Mouse (Mus musculus) frontal cortex, postnatal 14 days (tissue): ENCODE measurements around the gene Ube2t.

Experiments used
- DNase-seq, 2 experiments: peaks; one replicate each; pipeline ENCODE4 v3.0.0; 2022; ENCODE audit warnings: low spot score in 2 of 2

Gene Ube2t

GRCm38 (mm10) chr1:134962053-134962803 is at the start of gene Ube2t:
Gene Ube2t (plus strand): TSS chr1:134962565.
- DNase-seq, result peak; percentile 85 to 93

GRCm38 (mm10) chr1:134913535-134913934 is 48.8 kb upstream of the Ube2t start:
- no peak for DNase-seq

GRCm38 (mm10) chr1:134915421-134915820 is 46.9 kb upstream of the Ube2t start:
- no peak for DNase-seq

DNA sequence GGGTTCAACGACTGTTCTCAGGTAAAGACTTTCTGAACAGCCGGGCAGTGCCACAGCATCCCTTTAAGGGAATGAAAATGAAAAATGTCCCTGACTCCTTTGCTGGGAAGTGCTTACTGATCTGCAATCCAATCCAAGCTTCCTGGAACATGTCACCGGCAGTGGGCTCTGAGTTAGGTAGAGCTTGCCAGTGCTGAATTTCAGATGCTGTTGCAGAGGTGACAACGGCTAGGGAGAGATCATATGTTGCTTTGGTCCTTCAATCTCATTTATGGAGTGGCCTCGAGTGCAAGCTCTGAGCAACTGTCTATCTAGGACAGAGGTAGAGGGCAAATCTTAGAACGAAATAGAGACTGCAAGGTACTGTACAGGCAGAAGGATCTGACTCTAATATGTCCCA is 43.4 kb upstream of the Ube2t start:
- DNase-seq, result no peak

DNA sequence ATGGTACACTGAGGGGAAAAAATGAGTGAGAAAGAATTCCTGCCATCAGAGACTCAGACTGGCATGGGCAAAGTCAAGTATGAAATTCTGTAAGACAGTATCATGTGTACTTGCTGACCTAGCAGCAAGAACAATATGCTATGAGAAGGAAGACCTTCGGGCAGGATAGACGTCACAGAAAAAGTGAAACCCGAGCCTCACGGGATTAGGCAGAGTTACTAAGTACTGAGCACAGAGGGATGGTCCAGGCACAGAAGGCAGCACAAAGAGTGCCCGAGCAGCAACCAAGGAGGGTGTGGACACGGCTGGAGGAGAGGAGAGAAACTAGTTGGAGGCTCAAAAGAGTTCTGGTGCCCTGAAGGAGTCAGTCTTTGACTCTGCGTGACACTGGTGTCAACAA is 29.9 kb upstream of the Ube2t start:
- DNase-seq, result no peak

GRCm38 (mm10) chr1:134936335-134936734 is 26.0 kb upstream of the Ube2t start:
- DNase-seq, result no peak

DNA sequence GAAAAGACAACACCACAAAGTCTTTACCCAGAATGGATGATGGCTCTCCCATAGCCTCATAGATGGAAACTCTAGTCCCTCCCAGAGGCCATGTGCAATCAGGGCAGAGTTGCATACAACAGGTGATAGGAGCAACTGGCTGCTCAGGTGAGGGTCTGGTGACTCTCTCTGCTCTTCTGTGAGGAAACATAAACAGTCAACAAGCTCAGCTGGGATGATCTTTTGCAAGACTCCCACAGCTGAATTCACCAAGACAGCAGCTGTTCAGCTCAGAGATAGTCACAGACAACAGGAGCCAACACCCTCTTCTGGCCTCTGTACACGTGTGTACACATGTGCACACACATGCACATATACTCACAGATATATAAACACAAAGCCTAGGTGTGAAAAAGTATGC is 24.1 kb upstream of the Ube2t start:
- no peak for DNase-seq

DNA sequence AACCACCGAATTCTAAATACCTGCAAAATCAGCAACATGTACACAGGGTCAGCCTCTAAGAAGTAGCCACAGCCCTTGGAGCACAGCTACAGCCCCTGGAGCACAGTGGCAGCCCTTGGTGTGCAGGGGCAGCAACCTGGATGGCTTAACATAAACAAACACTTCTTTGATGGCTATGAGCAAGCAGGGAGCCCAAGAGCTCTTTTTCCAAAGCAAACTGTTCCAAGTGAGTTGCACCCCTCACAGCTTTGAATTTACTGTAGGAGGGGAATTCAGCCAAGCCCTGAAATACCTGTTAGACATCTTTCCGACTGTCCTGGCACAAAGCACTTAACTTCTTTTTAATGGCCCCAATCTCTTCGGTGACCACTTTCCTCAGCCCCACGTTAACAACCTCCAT is 21.5 kb upstream of the Ube2t start:
- no peak for DNase-seq

GRCm38 (mm10) chr1:134942898-134943297 is 19.5 kb upstream of the Ube2t start:
- no peak for DNase-seq

DNA sequence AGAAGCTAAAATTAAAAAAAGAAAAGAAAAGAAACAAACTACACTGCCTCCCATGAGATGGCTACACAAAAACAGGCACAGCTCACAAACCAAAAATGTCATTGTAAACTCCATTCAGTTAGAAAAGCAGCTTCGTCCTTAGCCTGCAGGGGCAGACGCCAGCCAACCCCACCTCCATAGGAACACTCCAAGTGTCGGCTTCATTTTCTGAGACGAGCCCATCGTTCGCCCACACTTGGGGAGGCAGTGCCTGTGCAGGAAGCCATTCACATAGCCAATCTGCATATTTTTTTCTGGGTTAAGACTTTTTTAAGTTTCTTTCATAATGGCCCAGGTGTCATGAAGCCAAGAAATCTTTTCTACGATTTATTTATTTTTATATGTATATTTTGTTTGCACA is 14.8 kb upstream of the Ube2t start:
- no peak for DNase-seq

DNA sequence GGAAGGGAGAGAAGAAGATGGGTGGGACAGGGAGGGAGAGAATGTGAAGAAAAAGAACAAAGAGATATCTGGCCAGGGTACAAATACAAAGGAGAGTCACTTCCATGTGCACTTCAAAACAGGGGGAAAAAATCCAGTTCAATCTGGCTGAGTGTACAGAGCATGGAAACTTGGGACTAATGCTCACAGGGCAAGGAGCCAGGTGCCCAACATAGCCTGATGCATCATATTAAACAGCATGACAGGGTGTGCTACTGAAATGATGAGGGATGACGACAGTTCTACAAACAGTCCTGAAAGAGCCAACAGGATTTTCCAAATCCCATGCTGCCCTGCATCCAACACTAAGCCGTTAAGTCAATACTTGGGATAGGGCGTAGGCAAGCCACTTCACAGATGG is 12.4 kb upstream of the Ube2t start:
- DNase-seq, result no peak

DNA sequence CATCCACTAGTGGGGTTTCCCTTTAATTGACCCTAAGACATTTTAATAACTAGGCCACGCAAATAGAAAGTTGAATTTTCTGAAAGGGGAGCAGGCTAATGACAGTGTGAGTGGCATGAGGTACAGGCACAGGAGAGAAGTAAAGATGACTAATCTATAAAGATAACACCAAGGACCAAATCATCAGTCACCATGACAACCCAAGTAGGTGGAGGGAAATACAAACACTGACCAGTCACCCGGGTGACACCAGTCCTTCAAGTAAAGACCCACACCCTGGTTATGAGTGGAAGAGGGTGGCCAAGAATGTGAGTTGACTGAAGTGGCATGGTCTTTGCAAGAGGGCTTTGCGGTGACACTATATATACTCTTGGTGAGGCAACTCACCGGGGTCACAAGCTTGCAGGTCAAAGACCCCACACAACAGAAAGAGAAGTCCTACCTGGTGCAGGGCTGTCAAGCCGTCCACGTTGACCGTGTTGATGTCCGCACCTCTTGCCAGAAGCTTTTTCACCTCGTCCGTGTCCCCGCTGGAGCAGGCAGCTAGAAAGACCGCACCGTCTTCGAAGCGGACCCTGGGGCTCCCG is 7.2 kb upstream of the Ube2t start:
- no peak for DNase-seq

GRCm38 (mm10) chr1:134955637-134956176 is 6.7 kb upstream of the Ube2t start, which contains the start of gene Ppp1r12b:
Gene Ppp1r12b (minus strand): TSS chr1:134955942.
- peak; percentile 94 to 98 for DNase-seq

DNA sequence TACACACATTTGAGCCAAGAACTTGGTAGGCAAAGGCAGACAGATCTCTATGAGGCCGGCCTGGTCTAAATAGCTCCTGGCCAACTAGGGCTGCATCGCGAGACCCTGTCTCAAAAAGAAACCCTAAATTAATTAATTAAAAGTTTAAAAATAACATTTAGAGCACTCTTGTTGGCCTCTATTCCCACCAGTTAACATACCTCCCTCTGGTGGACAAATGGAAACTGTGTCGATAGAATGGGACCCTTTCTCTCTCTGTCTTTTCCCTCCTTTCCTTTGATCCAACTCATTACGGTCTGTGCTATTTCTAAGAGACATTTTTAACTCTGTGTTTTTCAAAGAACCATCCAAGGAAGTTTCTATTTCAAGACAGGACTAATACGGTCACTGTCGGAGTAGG is 1.7 kb upstream of the Ube2t start:
- no peak for DNase-seq

DNA sequence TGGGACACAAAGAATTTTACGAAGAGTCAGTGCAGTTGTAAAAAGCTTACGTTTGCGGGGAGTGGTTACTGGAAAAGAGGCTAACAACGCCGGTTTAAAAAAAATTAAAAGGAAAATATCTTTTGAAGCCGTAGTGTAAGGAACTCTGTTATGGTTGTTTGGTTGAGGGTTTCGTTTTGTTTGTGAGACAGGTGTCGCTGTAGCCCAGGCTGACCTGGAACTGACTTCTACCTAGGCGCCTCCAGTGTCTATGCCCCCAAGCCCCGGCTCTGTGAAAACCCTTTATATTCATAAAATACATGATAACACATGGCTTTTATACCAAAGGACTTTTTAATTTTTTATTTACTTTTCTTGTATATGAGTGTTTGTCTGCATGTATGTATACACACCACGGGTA is 456 bp downstream of the Ube2t start:
- no peak for DNase-seq

- no peak for DNase-seq
These were observed 3.1 kb downstream of the Ube2t start for GRCm38 (mm10) chr1:134965430-134965829.

- DNase-seq, result no peak
These were observed 10.6 kb downstream of the Ube2t start for GRCm38 (mm10) chr1:134972920-134973319.

- no peak for DNase-seq
These were observed 25.0 kb downstream of the Ube2t start for GRCm38 (mm10) chr1:134987173-134987961.

DNA sequence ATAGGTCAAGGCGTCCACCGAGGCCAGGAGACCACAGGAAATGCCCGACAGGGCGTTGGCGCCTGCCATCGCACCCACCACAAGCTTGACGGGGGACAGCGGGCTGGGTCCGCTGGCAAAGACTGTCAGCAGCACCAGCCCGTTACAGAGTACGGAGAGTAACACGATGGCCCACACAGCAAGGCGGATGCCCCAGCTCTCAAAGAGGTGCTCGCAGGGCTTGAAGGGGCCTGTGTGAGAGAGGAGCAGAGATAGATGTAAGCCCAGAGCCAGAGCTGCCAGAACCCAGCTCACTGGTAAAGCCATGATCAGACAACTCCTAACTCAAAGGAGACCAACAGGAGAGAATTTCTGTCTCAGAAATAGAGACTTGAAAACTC is 25.6 kb downstream of the Ube2t start:
- DNase-seq, result no peak

GRCm38 (mm10) chr1:134989372-134989771 is 27.0 kb downstream of the Ube2t start:
- peak; percentile 58 to 84 for DNase-seq

GRCm38 (mm10) chr1:134992046-134992645 is 29.8 kb downstream of the Ube2t start:
- no peak for DNase-seq

DNA sequence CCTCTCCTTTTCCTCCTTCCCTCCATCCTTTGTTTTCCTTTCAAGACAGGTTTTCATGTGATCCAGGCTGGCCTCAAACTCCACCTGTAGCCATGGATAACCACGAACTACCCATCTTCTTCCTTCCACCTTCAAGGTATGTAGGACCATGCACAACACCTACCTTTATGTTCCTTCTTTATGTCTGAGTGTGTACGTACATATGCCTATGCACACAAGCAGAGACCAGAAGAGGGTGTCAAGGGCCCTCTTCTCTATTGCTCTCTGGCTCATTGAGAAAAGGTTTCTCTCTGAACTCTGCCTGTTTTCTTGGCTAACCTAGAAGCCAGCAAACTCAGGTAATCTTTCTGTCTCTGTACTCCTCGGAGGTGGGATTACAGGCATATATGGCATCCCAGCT is 32.4 kb downstream of the Ube2t start:
- DNase-seq, result no peak
